Mouse (Mus musculus): Measurements from ENCODE around the gene Relt. TPM values are rescaled to one million over a fixed set of nuclear protein-coding genes. Genes with fewer than 3 reads are reported as not detected.

The Relt gene
- total RNA-seq, 2 experiments from 2014 or later: 11.5 to 11.8 TPM

Small RNA genes lying within 50 kb of the gene (microRNA-seq; reads per million reads assigned to microRNA genes)
- gene Mir3102: 598 to 647 reads per million in 2 experiments

Other genes with a start within 250 kb of the Relt start
- gene Plekhb1, start 201.0 kb downstream of the Relt start, total RNA-seq (2021): 100 to 1,000 TPM; 207 to 223 TPM
- 100 to 1,000 TPM; 225 to 254 TPM for gene Fam168a, start 156.8 kb downstream of the Relt start, total RNA-seq (2021)
- 100 to 1,000 TPM; 152 to 158 TPM for gene Arhgef17, start 68.7 kb upstream of the Relt start, total RNA-seq (2021)
- 1 to 10 TPM; 3.2 to 3.5 TPM for gene P2ry6, start 111.2 kb upstream of the Relt start, total RNA-seq (2021)
- under 1 TPM; 0.66 to 0.97 TPM for gene P2ry2, start 149.4 kb upstream of the Relt start, total RNA-seq (2021)
- 10 to 100 TPM; 39.2 to 40.5 TPM for gene Fchsd2, start 229.4 kb upstream of the Relt start, total RNA-seq (2021)

All from layer of hippocampus, postnatal 36 days (tissue).